Mouse (Mus musculus) liver, postnatal 0 days (tissue): Measurements from ENCODE around the gene Agpat3.

Source experiments
- CTCF ChIP-seq: sonication (generic); IDR thresholded peaks from 2 replicates; pipeline ENCODE4 v1.5.1; 2016; ENCODE audit warnings: antibody characterized with exemption, low read depth
- EP300 ChIP-seq: IDR thresholded peaks from 2 replicates; pipeline ENCODE4 v1.6.1; 2016; ENCODE audit warnings: antibody characterized with exemption, low read depth, mild to moderate bottlenecking

GRCm38 (mm10) chr10:78365555-78365954, 13.3 kb upstream of the Agpat3 start:
- TF ChIP-seq EP300 (no peak), CTCF (no peak)
